Mouse (Mus musculus) right cerebral cortex, adult 2 months (tissue): ENCODE data around the gene AC134908.4.

ENCODE experiments used
- DNase-seq, 2 experiments: peaks; one replicate each; pipeline ENCODE4 v3.0.0; 2021 to 2022; ENCODE audit warnings: low spot score in 2 of 2

AC134908.4 gene

GRCm38 (mm10) chr17:25795609-25796092 is at the start of gene AC134908.4:
Gene AC134908.4 (minus strand): TSS chr17:25795659.
- DNase-seq: peak in 1 of 2 experiments; percentile 66

- peak; percentile 95 to 96 for DNase-seq
Measured at GRCm38 (mm10) chr17:25844396-25844901, 49.0 kb upstream of the AC134908.4 start, which contains the start of gene Rhot2. Gene Rhot2 (minus strand): TSS chr17:25844851.

- DNase-seq: peak in 1 of 2 experiments; percentile 57
Measured at GRCm38 (mm10) chr17:25843636-25844395, 48.4 kb upstream of the AC134908.4 start.

- DNase-seq: no peak
Measured at GRCm38 (mm10) chr17:25843122-25843521, 47.7 kb upstream of the AC134908.4 start.

- DNase-seq: no peak
Measured at GRCm38 (mm10) chr17:25842509-25842908, 47.0 kb upstream of the AC134908.4 start.

GRCm38 (mm10) chr17:25841117-25841880 is 45.8 kb upstream of the AC134908.4 start, which contains the start of gene Gm20683:
Gene Gm20683 (minus strand): TSS chr17:25841763.
- DNase-seq: no peak

- DNase-seq: no peak
Measured at GRCm38 (mm10) chr17:25840519-25840918, 45.1 kb upstream of the AC134908.4 start.

- no peak for DNase-seq
Measured at GRCm38 (mm10) chr17:25839455-25840235, 44.2 kb upstream of the AC134908.4 start.

GRCm38 (mm10) chr17:25838904-25839303 is 43.4 kb upstream of the AC134908.4 start:
- no peak for DNase-seq

GRCm38 (mm10) chr17:25837533-25837932 is 42.1 kb upstream of the AC134908.4 start:
- peak in 1 of 2 experiments; percentile 37 for DNase-seq

GRCm38 (mm10) chr17:25837076-25837410 is 41.6 kb upstream of the AC134908.4 start, which contains the start of gene Rhbdl1:
Gene Rhbdl1 (minus strand): TSS chr17:25837295.
- peak; percentile 84 to 87 for DNase-seq

GRCm38 (mm10) chr17:25836397-25837075 is 41.1 kb upstream of the AC134908.4 start:
- DNase-seq: no peak

GRCm38 (mm10) chr17:25835816-25836215 is 40.4 kb upstream of the AC134908.4 start:
- no peak for DNase-seq

- DNase-seq: no peak
Measured at GRCm38 (mm10) chr17:25835301-25835700, 39.8 kb upstream of the AC134908.4 start.

GRCm38 (mm10) chr17:25834595-25835222 is 39.2 kb upstream of the AC134908.4 start:
- DNase-seq: no peak

GRCm38 (mm10) chr17:25833961-25834594 is 38.6 kb upstream of the AC134908.4 start:
- DNase-seq: no peak

- peak; percentile 79 to 83 for DNase-seq
Measured at GRCm38 (mm10) chr17:25833291-25833663, 37.8 kb upstream of the AC134908.4 start, which contains the start of gene Stub1. Gene Stub1 (minus strand): TSS chr17:25833404.

GRCm38 (mm10) chr17:25832436-25833290 is 37.2 kb upstream of the AC134908.4 start:
- peak; percentile 96 to 99 for DNase-seq
